Mouse (Mus musculus) limb, embryonic 15.5 days (tissue): ENCODE results near the gene Mrpl10. TPM values are rescaled to one million over a fixed set of nuclear protein-coding genes. Genes with fewer than 3 reads are reported as not detected.

Source experiments
- ATAC-seq: fragments of 200-750 bp; cut with Nextera tagmentation; 2 replicates; pipeline ENCODE4 v1.8.0; 2017; ENCODE audit warnings: low read depth, moderate TSS enrichment; ENCODE audit not compliant: insufficient number of reproducible peaks, low FRiP score, low TSS enrichment
- H3K27ac ChIP-seq: fragments of 300-500 bp; sonication (generic); 2 replicates; pipeline ENCODE4 v1.5.1; 2015; ENCODE audit warnings: moderate library complexity, mild to moderate bottlenecking, inconsistent platforms
- H3K27me3 ChIP-seq: fragments of 300-500 bp; sonication (generic); 2 replicates; pipeline ENCODE4 v1.6.1; 2015; ENCODE audit warnings: inconsistent platforms
- H3K36me3 ChIP-seq: fragments of 300-500 bp; sonication (generic); 2 replicates; pipeline ENCODE4 v1.6.1; 2015; ENCODE audit warnings: inconsistent platforms
- H3K4me1 ChIP-seq: fragments of 300-500 bp; sonication (generic); 2 replicates; pipeline ENCODE4 v1.6.1; 2015; ENCODE audit warnings: inconsistent platforms
- H3K4me2 ChIP-seq: fragments of 300-500 bp; sonication (generic); 2 replicates; pipeline ENCODE4 v1.6.1; 2015; ENCODE audit warnings: mild to moderate bottlenecking, inconsistent platforms
- H3K4me3 ChIP-seq: fragments of 300-500 bp; sonication (generic); 2 replicates; pipeline ENCODE4 v1.5.1; 2015; ENCODE audit warnings: mild to moderate bottlenecking, inconsistent platforms
- H3K9ac ChIP-seq: fragments of 300-500 bp; sonication (generic); 2 replicates; pipeline ENCODE4 v1.6.1; 2015; ENCODE audit warnings: inconsistent platforms
- H3K9me3 ChIP-seq: fragments of 300-500 bp; sonication (generic); 2 replicates; pipeline ENCODE4 v1.6.1; 2016; ENCODE audit warnings: inconsistent platforms
- WGBS: fragments of 180-500 bp; shearing (Covaris S2); methylation state at CpG from one replicate; pipeline ENCODE4 v1.1.7; 2015; 5-methylcytosine and 5-hydroxymethylcytosine counted together
- polyA plus RNA-seq: library from polyadenylated mRNA; unstranded; fragments of >200 nt; fragmentation: Nextera tagmentation; extraction: Ambion mirVana; gene quantifications from 2 replicates; pipeline ENCODE4 v1.2.1, GENCODE M21; 2015

The Mrpl10 gene
- polyA plus RNA-seq, 1 experiment from 2014 or later, result 79.5 TPM

- H3K27ac ChIP-seq, result no peak overlapping the region
- H3K4me1 ChIP-seq, result peaks cover 44% of the 10 kb centered on the region
- H3K9me3 ChIP-seq, result no peaks in the 10 kb centered on the region
- WGBS, result 2% methylated on average over 36 of the region's 36 CpGs
- peak overlapping the region; percentile 24; the same call in 1 of the 2 replicates for H3K9ac ChIP-seq
- ATAC-seq, result no peak
- peaks cover 84% of the 10 kb centered on the region for H3K27me3 ChIP-seq
- no peaks in the 10 kb centered on the region for H3K36me3 ChIP-seq
- peak overlapping the region; percentile 40 for H3K4me3 ChIP-seq
- peak overlapping the region; percentile 68 for H3K4me2 ChIP-seq
Measured at GRCm38 (mm10) chr11:97017696-97018582, 23.4 kb upstream of the Mrpl10 start.

GRCm38 (mm10) chr11:97018583-97019344 lies 22.6 kb upstream of the Mrpl10 start:
- under 1% methylated on average over 59 of the region's 68 CpGs for WGBS
- peak overlapping the region; percentile 40 for H3K4me3 ChIP-seq
- no peaks in the 10 kb centered on the region for H3K36me3 ChIP-seq
- peak overlapping the region; percentile 68 for H3K4me2 ChIP-seq
- ATAC-seq, result no peak
- peaks cover 88% of the 10 kb centered on the region for H3K27me3 ChIP-seq
- peak overlapping the region; percentile 43; the same call in 1 of the 2 replicates for H3K27ac ChIP-seq
- peaks cover 39% of the 10 kb centered on the region for H3K4me1 ChIP-seq
- peak overlapping the region; percentile 24; the same call in 1 of the 2 replicates for H3K9ac ChIP-seq
- H3K9me3 ChIP-seq, result no peaks in the 10 kb centered on the region

- no peak overlapping the region for H3K9ac ChIP-seq
- H3K36me3 ChIP-seq, result no peaks in the 10 kb centered on the region
- peaks cover 39% of the 10 kb centered on the region for H3K4me1 ChIP-seq
- 11% methylated on average over 13 of the region's 13 CpGs for WGBS
- H3K27ac ChIP-seq, result peak overlapping the region; percentile 50; the same call in 1 of the 2 replicates
- peak overlapping the region; percentile 40 for H3K4me3 ChIP-seq
- H3K27me3 ChIP-seq, result peaks cover 90% of the 10 kb centered on the region
- peak overlapping the region; percentile 68 for H3K4me2 ChIP-seq
- no peak for ATAC-seq
- H3K9me3 ChIP-seq, result no peaks in the 10 kb centered on the region
Measured at GRCm38 (mm10) chr11:97019345-97019708, 22.0 kb upstream of the Mrpl10 start.

- no peaks in the 10 kb centered on the region for H3K9me3 ChIP-seq
- no peak overlapping the region for H3K27ac ChIP-seq
- H3K4me1 ChIP-seq, result peaks cover 53% of the 10 kb centered on the region
- no peak overlapping the region for H3K9ac ChIP-seq
- H3K4me2 ChIP-seq, result peak overlapping the region; percentile 92
- H3K4me3 ChIP-seq, result peak overlapping the region; percentile 53
- ATAC-seq, result no peak
- H3K27me3 ChIP-seq, result peaks cover 83% of the 10 kb centered on the region
- 2% methylated on average over 27 of the region's 27 CpGs for WGBS
- H3K36me3 ChIP-seq, result no peaks in the 10 kb centered on the region
Measured at GRCm38 (mm10) chr11:97021121-97021765, 20.1 kb upstream of the Mrpl10 start.

GRCm38 (mm10) chr11:97021873-97022484 lies 19.4 kb upstream of the Mrpl10 start:
- ATAC-seq, result 0 out of 2 replicates have a peak, but pooled peaks have one; percentile 49

GRCm38 (mm10) chr11:97024977-97025376 lies 16.4 kb upstream of the Mrpl10 start:
- no peaks in the 10 kb centered on the region for H3K9me3 ChIP-seq
- peaks cover 51% of the 10 kb centered on the region for H3K27me3 ChIP-seq
- H3K4me2 ChIP-seq, result no peak overlapping the region
- H3K9ac ChIP-seq, result no peak overlapping the region
- H3K27ac ChIP-seq, result no peak overlapping the region
- ATAC-seq, result no peak
- 45% methylated on average over 10 of the region's 10 CpGs for WGBS
- peaks cover 34% of the 10 kb centered on the region for H3K4me1 ChIP-seq
- no peaks in the 10 kb centered on the region for H3K36me3 ChIP-seq
- H3K4me3 ChIP-seq, result no peak overlapping the region

More at GRCm38 (mm10) chr11:97021873-97022484, 19.4 kb upstream of the Mrpl10 start:
- 2% methylated on average over 50 of the region's 50 CpGs for WGBS
- Histone ChIP-seq H3K27ac (no peak overlapping the region), H3K27me3 (peaks cover 76% of the 10 kb centered on the region), H3K4me3 (peak overlapping the region; percentile 53), H3K4me1 (peaks cover 54% of the 10 kb centered on the region), H3K9me3 (no peaks in the 10 kb centered on the region), H3K9ac (peak overlapping the region; percentile 58), H3K36me3 (no peaks in the 10 kb centered on the region), H3K4me2 (peak overlapping the region; percentile 92)

- H3K4me2 ChIP-seq, result peak overlapping the region; percentile 54
- H3K9me3 ChIP-seq, result no peaks in the 10 kb centered on the region
- peaks cover 43% of the 10 kb centered on the region for H3K4me1 ChIP-seq
- peak overlapping the region; percentile 31; the same call in 1 of the 2 replicates for H3K9ac ChIP-seq
- peaks cover 43% of the 10 kb centered on the region for H3K27me3 ChIP-seq
- peak overlapping the region; percentile 32 for H3K4me3 ChIP-seq
- peak overlapping the region; percentile 70 for H3K27ac ChIP-seq
- ATAC-seq, result peak; percentile 52
- 5% methylated on average over 17 of the region's 17 CpGs for WGBS
- H3K36me3 ChIP-seq, result no peaks in the 10 kb centered on the region
Measured at GRCm38 (mm10) chr11:97025721-97026344, 15.5 kb upstream of the Mrpl10 start.

GRCm38 (mm10) chr11:97029686-97030417 lies 11.5 kb upstream of the Mrpl10 start, which contains the start of gene Scrn2:
Gene Scrn2, plus strand, starts transcription at chr11:97029938.
- ATAC-seq, result peak; percentile 59; the same call in 1 of the 2 replicates
- Histone ChIP-seq H3K4me3 (peak within 1 kb of the TSS; percentile 71), H3K36me3 (peaks cover 17% of the 10 kb centered on the region), H3K4me2 (peak within 1 kb of the TSS; percentile 79), H3K9ac (peak within 1 kb of the TSS; percentile 75), H3K9me3 (no peaks in the 10 kb centered on the region), H3K27ac (peak within 1 kb of the TSS; percentile 79), H3K27me3 (peaks cover 3% of the 10 kb centered on the region; the same call in 1 of the 2 replicates), H3K4me1 (peaks cover 24% of the 10 kb centered on the region)
- WGBS, result 2% methylated on average over 25 of the region's 25 CpGs

- WGBS, result 16% methylated on average over 15 of the region's 15 CpGs
- H3K9ac ChIP-seq, result peak overlapping the region; percentile 75
- H3K36me3 ChIP-seq, result peaks cover 17% of the 10 kb centered on the region
- no peaks in the 10 kb centered on the region for H3K9me3 ChIP-seq
- peak overlapping the region; percentile 79 for H3K4me2 ChIP-seq
- peak overlapping the region; percentile 71 for H3K4me3 ChIP-seq
- peaks cover 19% of the 10 kb centered on the region for H3K4me1 ChIP-seq
- ATAC-seq, result no peak
- H3K27ac ChIP-seq, result peak overlapping the region; percentile 79
- no peaks in the 10 kb centered on the region for H3K27me3 ChIP-seq
Measured at GRCm38 (mm10) chr11:97030426-97030825, 10.9 kb upstream of the Mrpl10 start.

GRCm38 (mm10) chr11:97031977-97032376 lies 9.4 kb upstream of the Mrpl10 start:
- no peaks in the 10 kb centered on the region for H3K27me3 ChIP-seq
- WGBS, result 87% methylated on average over 12 of the region's 12 CpGs
- no peak overlapping the region for H3K9ac ChIP-seq
- no peak overlapping the region for H3K27ac ChIP-seq
- ATAC-seq, result no peak
- H3K4me2 ChIP-seq, result no peak overlapping the region
- no peaks in the 10 kb centered on the region for H3K9me3 ChIP-seq
- peaks cover 17% of the 10 kb centered on the region for H3K36me3 ChIP-seq
- no peak overlapping the region for H3K4me3 ChIP-seq
- H3K4me1 ChIP-seq, result peaks cover 11% of the 10 kb centered on the region
